Mouse (Mus musculus) MEL (cell line): ENCODE measurements around the gene BC034090.

Source experiments
- KAT2A ChIP-seq: conservative IDR thresholded peaks from 2 replicates; pipeline ENCODE4 v1.6.1; 2012; ENCODE audit warnings: low read depth, low read length, improper control_type of control experiment, inconsistent platforms
- MAX ChIP-seq: IDR thresholded peaks from 2 replicates; pipeline ENCODE4 v1.6.1; 2011; ENCODE audit warnings: low read length, improper control_type of control experiment
- POLR2A ChIP-seq, 2 experiments: IDR thresholded peaks; 2 replicates each; pipeline ENCODE4 v1.6.1; 2011 to 2012; ENCODE audit warnings: low read length in 2 of 2, mild to moderate bottlenecking in 2 of 2, control low read depth in 1 of 2, improper control_type of control experiment in 1 of 2, low read depth in 1 of 2, moderate library complexity in 1 of 2; ENCODE audit not compliant: control insufficient read depth in 1 of 2, insufficient read depth in 1 of 2, poor library complexity in 1 of 2
- SMC3 ChIP-seq: IDR thresholded peaks from 2 replicates; pipeline ENCODE4 v1.6.1; 2011; ENCODE audit warnings: low read depth, low read length, improper control_type of control experiment
- ZKSCAN1 ChIP-seq: IDR thresholded peaks from 2 replicates; pipeline ENCODE4 v1.6.1; 2012; ENCODE audit warnings: low read depth, mild to moderate bottlenecking, inconsistent platforms, low read length, improper control_type of control experiment, moderate library complexity

GRCm38 (mm10) chr1:155192805-155193368 is 51.4 kb downstream of the BC034090 start:
- TF ChIP-seq MAX, result no peak
- no peak for TF ChIP-seq KAT2A
- TF ChIP-seq POLR2A (IDR thresholded peaks at IDR 0.05; ENCODE audit: control insufficient read depth in 1 of 2, insufficient read depth in 1 of 2, low read depth in 1 of 2, low read length in 2 of 2, poor library complexity in 1 of 2), result no peak
- no peak for TF ChIP-seq ZKSCAN1
- TF ChIP-seq SMC3, result no peak
